Mouse (Mus musculus) heart, adult 2 months (tissue): ENCODE measurements around the gene Spry2.

Experiments
- CTCF ChIP-seq: fragments of 200-600 bp; IDR thresholded peaks from 2 replicates; pipeline ENCODE4 v1.8.1; 2022; ENCODE audit warnings: antibody characterized with exemption, mild to moderate bottlenecking, moderate library complexity
- EP300 ChIP-seq: fragments of 200-500 bp; IDR thresholded peaks from 2 replicates; pipeline ENCODE4 v1.6.1; 2011; ENCODE audit warnings: low read depth, low read length, control low read depth; ENCODE audit not compliant: insufficient read depth
- POLR2A ChIP-seq: fragments of 200-500 bp; IDR thresholded peaks from 2 replicates; pipeline ENCODE4 v1.6.1; 2011; ENCODE audit warnings: mild to moderate bottlenecking, low read depth, low read length, control low read depth; ENCODE audit not compliant: insufficient read depth

- TF ChIP-seq CTCF (no peak), EP300 (no peak), POLR2A (no peak)
Measured at GRCm38 (mm10) chr14:105885249-105885648, 11.4 kb downstream of the Spry2 start.
